Mouse (Mus musculus): ENCODE measurements at regions not wholly inside any gene's neighbourhood (a gene's known extent, or its start where the extent isn't known, plus 50 kb on each side); places are given as distances from the start of the nearest gene placed in this dataset.
A peak's percentile ranks its signal among the peaks of the same experiment; 100 is the strongest.

- no peak for DNase-seq
Observed at GRCm38 (mm10) chr9:87453261-87453660, 197.9 kb upstream of the Cep162 start.

GRCm38 (mm10) chr9:87452571-87452970, 197.2 kb upstream of the Cep162 start:
- no peak for DNase-seq

GRCm38 (mm10) chr9:87443467-87444235, 188.3 kb upstream of the Cep162 start:
- no peak for DNase-seq

- no peak for DNase-seq
Observed at GRCm38 (mm10) chr9:87432072-87432471, 176.7 kb upstream of the Cep162 start.

GRCm38 (mm10) chr9:87431523-87431922, 176.2 kb upstream of the Cep162 start:
- no peak for DNase-seq

GRCm38 (mm10) chr9:87425201-87425600, 169.9 kb upstream of the Cep162 start:
- DNase-seq: peak; percentile 61

- no peak for DNase-seq
Observed at GRCm38 (mm10) chr9:87421175-87421574, 165.8 kb upstream of the Cep162 start.

GRCm38 (mm10) chr9:87419376-87419775, 164.0 kb upstream of the Cep162 start:
- DNase-seq: peak; percentile 80

- DNase-seq: peak; percentile 10
Observed at GRCm38 (mm10) chr9:87412894-87413293, 157.6 kb upstream of the Cep162 start.

GRCm38 (mm10) chr9:87411044-87411443, 155.7 kb upstream of the Cep162 start:
- no peak for DNase-seq

- no peak for DNase-seq
Observed at GRCm38 (mm10) chr9:87409736-87410135, 154.4 kb upstream of the Cep162 start.

- DNase-seq: no peak
Observed at GRCm38 (mm10) chr9:87408805-87409204, 153.5 kb upstream of the Cep162 start.

GRCm38 (mm10) chr9:87406476-87406875, 151.1 kb upstream of the Cep162 start:
- DNase-seq: no peak

- DNase-seq: no peak
Observed at GRCm38 (mm10) chr9:87405115-87405720, 149.9 kb upstream of the Cep162 start.

GRCm38 (mm10) chr9:87402010-87402409, 146.7 kb upstream of the Cep162 start:
- no peak for DNase-seq

GRCm38 (mm10) chr9:87387516-87387915, 132.2 kb upstream of the Cep162 start:
- DNase-seq: no peak

GRCm38 (mm10) chr9:87383513-87383912, 128.2 kb upstream of the Cep162 start:
- DNase-seq: no peak

GRCm38 (mm10) chr9:87377921-87378320, 122.6 kb upstream of the Cep162 start:
- no peak for DNase-seq

- no peak for DNase-seq
Observed at GRCm38 (mm10) chr9:87376731-87377310, 121.5 kb upstream of the Cep162 start.

GRCm38 (mm10) chr9:87372251-87372905, 117.0 kb upstream of the Cep162 start:
- DNase-seq: no peak

GRCm38 (mm10) chr9:87369059-87369458, 113.7 kb upstream of the Cep162 start:
- DNase-seq: no peak

- DNase-seq: no peak
Observed at GRCm38 (mm10) chr9:87347008-87347407, 91.7 kb upstream of the Cep162 start.

GRCm38 (mm10) chr9:87346278-87346882, 91.0 kb upstream of the Cep162 start:
- DNase-seq: no peak
